Mouse (Mus musculus) neural tube, embryonic 13.5 days (tissue): ENCODE measurements around the gene Sytl1. TPM values are rescaled to one million over a fixed set of nuclear protein-coding genes. Genes with fewer than 3 reads are reported as not detected.

Experiments
- ATAC-seq: fragments of 200-750 bp; cut with Nextera tagmentation; 2 replicates; pipeline ENCODE4 v1.8.0; 2017; ENCODE audit warnings: low read depth, mild to moderate bottlenecking, moderate TSS enrichment, moderate library complexity
- H3K27ac ChIP-seq: fragments of 300-500 bp; sonication (generic); replicated peaks from 2 replicates; pipeline ENCODE4 v1.5.1; 2015; ENCODE audit warnings: moderate library complexity, mild to moderate bottlenecking, inconsistent platforms
- H3K27me3 ChIP-seq: fragments of 300-500 bp; sonication (generic); 2 replicates; pipeline ENCODE4 v1.6.1; 2015; ENCODE audit warnings: mild to moderate bottlenecking, inconsistent platforms
- H3K36me3 ChIP-seq: fragments of 300-500 bp; sonication (generic); 2 replicates; pipeline ENCODE4 v1.6.1; 2015; ENCODE audit warnings: mild to moderate bottlenecking, inconsistent platforms
- H3K4me1 ChIP-seq: fragments of 300-500 bp; sonication (generic); replicated peaks from 2 replicates; pipeline ENCODE4 v1.6.1; 2015; ENCODE audit warnings: inconsistent platforms
- H3K4me2 ChIP-seq: fragments of 300-500 bp; sonication (generic); 2 replicates; pipeline ENCODE4 v1.6.1; 2015; ENCODE audit warnings: inconsistent platforms, mild to moderate bottlenecking, moderate library complexity
- H3K4me3 ChIP-seq: fragments of 300-500 bp; sonication (generic); 2 replicates; pipeline ENCODE4 v1.5.1; 2015; ENCODE audit warnings: mild to moderate bottlenecking, inconsistent platforms
- H3K9ac ChIP-seq: fragments of 300-500 bp; sonication (generic); 2 replicates; pipeline ENCODE4 v1.6.1; 2015; ENCODE audit warnings: moderate library complexity, mild to moderate bottlenecking, inconsistent platforms
- H3K9me3 ChIP-seq: fragments of 300-500 bp; sonication (generic); 2 replicates; pipeline ENCODE4 v1.6.1; 2016; ENCODE audit warnings: inconsistent platforms
- WGBS: fragments of 180-500 bp; shearing (Covaris S2); methylation state at CpG from one replicate; pipeline ENCODE4 v1.1.7; 2015; 5-methylcytosine and 5-hydroxymethylcytosine counted together
- polyA plus RNA-seq: library from polyadenylated mRNA; unstranded; fragments of >200 nt; fragmentation: Nextera tagmentation; extraction: Ambion mirVana; gene quantifications from 2 replicates; pipeline ENCODE4 v1.2.1, GENCODE M21; 2015

The Sytl1 gene
- 0.25 and 0.28 TPM in 2 replicates for polyA plus RNA-seq

- no peaks in the 10 kb centered on the region for H3K4me1 ChIP-seq
- no peak within 1 kb of the TSS for H3K9ac ChIP-seq
- H3K4me3 ChIP-seq = no peak within 1 kb of the TSS
- WGBS = 43% methylated on average over 7 of the region's 7 CpGs
- no peak within 1 kb of the TSS for H3K27ac ChIP-seq
- peaks cover 3% of the 10 kb centered on the region for H3K27me3 ChIP-seq
- no peak within 1 kb of the TSS for H3K4me2 ChIP-seq
- H3K36me3 ChIP-seq = peaks cover 45% of the 10 kb centered on the region
- no peaks in the 10 kb centered on the region; the same call in 1 of the 2 replicates for H3K9me3 ChIP-seq
- ATAC-seq = no peak
These were observed at the start of gene Sytl1 for GRCm38 (mm10) chr4:133262882-133263281. Gene Sytl1, minus strand, starts transcription at chr4:133263113.

GRCm38 (mm10) chr4:133309948-133310347, 47.0 kb upstream of the Sytl1 start:
- ATAC-seq = no peak
- Histone ChIP-seq H3K9me3 (no peaks in the 10 kb centered on the region), H3K4me1 (no peaks in the 10 kb centered on the region), H3K36me3 (peaks cover 32% of the 10 kb centered on the region), H3K9ac (no peak overlapping the region), H3K27me3 (no peaks in the 10 kb centered on the region), H3K27ac (no peak overlapping the region), H3K4me2 (no peak overlapping the region), H3K4me3 (no peak overlapping the region)
- WGBS = 0% methylated on average over 3 of the region's 3 CpGs

DNA sequence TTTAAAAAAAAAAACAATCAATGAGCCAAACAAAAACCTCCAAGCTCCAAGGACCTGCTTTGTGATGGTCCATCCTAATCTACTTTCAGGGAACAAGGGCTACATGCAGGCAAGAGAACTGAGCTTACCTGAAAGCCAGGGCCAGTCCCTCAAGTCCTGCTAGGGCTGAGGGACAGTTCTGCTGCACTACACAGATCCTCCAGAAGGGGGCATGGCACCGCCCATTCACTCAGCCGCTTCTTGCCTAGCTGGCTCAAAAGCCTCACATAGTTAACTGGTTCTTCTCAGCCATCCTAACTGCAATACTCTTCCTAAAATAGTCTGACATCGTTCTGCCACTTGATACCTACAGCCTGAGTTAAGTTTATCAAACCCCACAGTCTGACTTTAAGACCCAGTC, 44.4 kb upstream of the Sytl1 start:
- WGBS = 36% methylated on average over 3 of the region's 3 CpGs
- Histone ChIP-seq H3K27ac (no peak overlapping the region), H3K9ac (no peak overlapping the region), H3K4me1 (peaks cover 2% of the 10 kb centered on the region; the same call in 1 of the 2 replicates), H3K4me2 (no peak overlapping the region), H3K36me3 (peaks cover 43% of the 10 kb centered on the region), H3K4me3 (no peak overlapping the region), H3K9me3 (no peaks in the 10 kb centered on the region), H3K27me3 (no peaks in the 10 kb centered on the region)
- ATAC-seq = no peak

- H3K27ac ChIP-seq = no peak overlapping the region
- H3K4me2 ChIP-seq = no peak overlapping the region
- no peaks in the 10 kb centered on the region for H3K9me3 ChIP-seq
- no peak overlapping the region for H3K9ac ChIP-seq
- no peak overlapping the region for H3K4me3 ChIP-seq
- H3K4me1 ChIP-seq = peaks cover 7% of the 10 kb centered on the region
- H3K36me3 ChIP-seq = peaks cover 49% of the 10 kb centered on the region
- WGBS = 83% methylated on average over 7 of the region's 7 CpGs
- ATAC-seq = no peak
- no peaks in the 10 kb centered on the region for H3K27me3 ChIP-seq
These were observed 42.9 kb upstream of the Sytl1 start for GRCm38 (mm10) chr4:133305825-133306224.

DNA sequence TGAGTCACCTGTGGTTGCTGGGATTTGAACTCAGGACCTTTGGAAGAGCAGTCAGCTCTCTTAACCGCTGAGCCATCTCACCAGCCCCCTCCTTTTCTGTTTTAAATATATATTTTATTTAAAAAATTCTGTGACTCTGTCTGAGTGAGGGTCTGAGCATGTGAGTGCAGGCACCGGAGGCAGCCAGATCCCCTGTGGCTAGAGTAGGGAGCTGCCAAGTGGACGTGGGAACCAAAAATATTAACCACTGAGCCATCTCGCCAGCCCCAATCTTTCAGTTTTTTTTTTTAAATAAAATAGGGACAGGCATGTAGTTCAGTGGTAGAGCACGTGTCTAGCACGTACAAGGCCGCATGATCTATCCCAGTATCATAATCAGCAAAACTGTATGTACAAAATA, 41.9 kb upstream of the Sytl1 start:
- Histone ChIP-seq H3K9ac (no peak overlapping the region), H3K36me3 (peaks cover 59% of the 10 kb centered on the region), H3K27ac (no peak overlapping the region), H3K4me1 (peaks cover 11% of the 10 kb centered on the region), H3K4me3 (no peak overlapping the region), H3K9me3 (no peaks in the 10 kb centered on the region), H3K4me2 (no peak overlapping the region), H3K27me3 (no peaks in the 10 kb centered on the region)
- WGBS = 94% methylated on average over 7 of the region's 7 CpGs
- ATAC-seq = no peak

GRCm38 (mm10) chr4:133302668-133303067, 39.8 kb upstream of the Sytl1 start:
- Histone ChIP-seq H3K4me3 (no peak overlapping the region), H3K36me3 (peaks cover 52% of the 10 kb centered on the region), H3K9me3 (no peaks in the 10 kb centered on the region), H3K9ac (no peak overlapping the region), H3K27ac (no peak overlapping the region), H3K4me1 (peaks cover 31% of the 10 kb centered on the region), H3K27me3 (no peaks in the 10 kb centered on the region), H3K4me2 (no peak overlapping the region)
- 90% methylated on average over 5 of the region's 5 CpGs for WGBS
- no peak for ATAC-seq

DNA sequence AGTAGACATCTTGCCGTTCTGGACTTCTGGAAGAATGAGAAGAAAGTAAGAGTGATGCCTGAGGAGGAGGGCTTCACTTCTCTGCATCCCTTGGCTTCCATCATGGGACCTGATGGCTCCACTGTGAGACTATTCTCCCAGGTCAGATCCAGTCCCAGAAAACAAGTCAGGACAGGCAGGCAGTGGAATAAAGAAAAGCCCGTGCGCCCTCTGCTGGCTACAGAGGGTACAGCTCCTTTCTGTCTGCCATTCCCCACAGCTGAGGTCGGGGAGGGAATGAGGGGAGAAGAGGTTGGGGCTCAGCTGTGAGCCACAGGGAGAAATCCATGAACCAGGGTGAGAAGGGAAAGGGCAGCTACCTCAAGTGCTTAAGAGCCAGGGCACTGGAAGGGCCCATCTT, 38.9 kb upstream of the Sytl1 start:
- H3K36me3 ChIP-seq = peaks cover 51% of the 10 kb centered on the region
- H3K4me1 ChIP-seq = peaks cover 31% of the 10 kb centered on the region
- ATAC-seq = no peak
- H3K27me3 ChIP-seq = no peaks in the 10 kb centered on the region
- 0 out of 2 replicates have a peak overlapping the region, but pooled peaks have one; percentile 7 for H3K27ac ChIP-seq
- H3K4me2 ChIP-seq = no peak overlapping the region
- H3K9me3 ChIP-seq = no peaks in the 10 kb centered on the region
- 24% methylated on average over 4 of the region's 4 CpGs for WGBS
- H3K9ac ChIP-seq = peak overlapping the region; percentile 41; the same call in 1 of the 2 replicates
- H3K4me3 ChIP-seq = no peak overlapping the region

DNA sequence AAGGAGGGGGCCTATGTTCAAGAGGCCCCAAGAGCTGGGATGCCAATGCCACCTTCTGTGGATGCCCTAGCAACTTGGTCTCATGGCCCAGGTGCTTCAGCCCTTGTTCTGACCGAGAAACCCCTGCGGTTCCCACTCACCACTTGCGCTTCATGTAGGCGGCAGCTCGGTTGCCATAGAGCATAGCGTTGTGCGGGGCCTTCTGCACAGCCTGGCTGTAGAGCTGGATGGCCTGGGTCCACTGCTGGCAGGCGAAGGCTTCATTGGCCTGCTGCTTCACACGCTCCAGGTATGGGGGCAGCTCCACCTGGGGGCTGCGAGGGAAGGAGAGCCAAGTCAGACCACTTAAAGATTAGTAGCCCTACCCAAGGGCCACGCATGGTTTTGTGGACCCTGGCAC, 37.5 kb upstream of the Sytl1 start:
- Histone ChIP-seq H3K27ac (peak overlapping the region; percentile 34), H3K36me3 (peaks cover 58% of the 10 kb centered on the region), H3K9ac (no peak overlapping the region)

GRCm38 (mm10) chr4:133299701-133300100, 36.8 kb upstream of the Sytl1 start:
- no peak overlapping the region for H3K4me3 ChIP-seq
- peak; percentile 25; the same call in 1 of the 2 replicates for ATAC-seq
- peaks cover 58% of the 10 kb centered on the region for H3K36me3 ChIP-seq
- H3K9ac ChIP-seq = peak overlapping the region; percentile 49; the same call in 1 of the 2 replicates
- H3K4me2 ChIP-seq = no peak overlapping the region
- WGBS = 45% methylated on average over 5 of the region's 5 CpGs
- H3K27ac ChIP-seq = peak overlapping the region; percentile 68
- H3K4me1 ChIP-seq = peaks cover 31% of the 10 kb centered on the region
- H3K9me3 ChIP-seq = no peaks in the 10 kb centered on the region
- 0 out of 2 replicates have a peak, but pooled peaks cover 3% of the 10 kb centered on the region for H3K27me3 ChIP-seq

More for the DNA sequence above, 37.5 kb upstream of the Sytl1 start:
- no peaks in the 10 kb centered on the region for H3K27me3 ChIP-seq
- H3K4me3 ChIP-seq = no peak overlapping the region
- H3K9me3 ChIP-seq = no peaks in the 10 kb centered on the region
- ATAC-seq = no peak
- peaks cover 31% of the 10 kb centered on the region for H3K4me1 ChIP-seq
- no peak overlapping the region for H3K4me2 ChIP-seq
- 90% methylated on average over 11 of the region's 11 CpGs for WGBS

GRCm38 (mm10) chr4:133298516-133299365, 35.8 kb upstream of the Sytl1 start:
- Histone ChIP-seq H3K9ac (peak overlapping the region; percentile 49), H3K27me3 (0 out of 2 replicates have a peak, but pooled peaks cover 5% of the 10 kb centered on the region), H3K4me3 (no peak overlapping the region), H3K27ac (peak overlapping the region; percentile 68), H3K4me1 (peaks cover 38% of the 10 kb centered on the region), H3K36me3 (peaks cover 55% of the 10 kb centered on the region), H3K4me2 (no peak overlapping the region), H3K9me3 (no peaks in the 10 kb centered on the region)
- 30% methylated on average over 12 of the region's 12 CpGs for WGBS
- ATAC-seq = no peak

- Histone ChIP-seq H3K9ac (peak overlapping the region; percentile 51; the same call in 1 of the 2 replicates), H3K4me2 (no peak overlapping the region), H3K27me3 (0 out of 2 replicates have a peak, but pooled peaks cover 5% of the 10 kb centered on the region), H3K27ac (peak overlapping the region; percentile 68), H3K4me3 (no peak overlapping the region), H3K36me3 (peaks cover 47% of the 10 kb centered on the region), H3K4me1 (peaks cover 47% of the 10 kb centered on the region), H3K9me3 (no peaks in the 10 kb centered on the region)
- ATAC-seq = peak; percentile 74
- WGBS = 0% methylated on average over 5 of the region's 5 CpGs
These were observed 34.9 kb upstream of the Sytl1 start for GRCm38 (mm10) chr4:133297801-133298238.

DNA sequence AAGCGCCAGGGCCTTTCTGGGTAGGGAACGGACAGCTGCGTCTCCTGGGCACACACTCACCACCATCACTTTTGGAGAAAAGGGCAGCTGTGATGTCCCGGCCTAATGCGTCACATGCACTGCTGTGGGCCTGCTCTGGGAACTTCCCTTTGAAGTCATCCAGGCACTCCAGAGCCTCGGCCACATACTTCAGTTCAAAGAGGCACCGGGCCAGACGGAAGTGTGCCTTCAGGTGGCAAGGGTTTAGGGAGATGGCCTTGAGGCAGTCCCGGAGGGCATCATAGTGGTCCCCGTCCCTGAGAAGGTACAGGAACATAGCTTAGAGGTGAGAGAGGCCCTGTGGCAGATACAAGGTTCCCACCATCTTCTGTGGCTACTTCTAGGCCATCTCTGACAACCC, 34.4 kb upstream of the Sytl1 start:
- Histone ChIP-seq H3K4me3 (no peak overlapping the region), H3K27ac (no peak overlapping the region), H3K4me1 (peaks cover 50% of the 10 kb centered on the region), H3K36me3 (peaks cover 46% of the 10 kb centered on the region), H3K4me2 (no peak overlapping the region), H3K9ac (peak overlapping the region; percentile 18; the same call in 1 of the 2 replicates), H3K27me3 (0 out of 2 replicates have a peak, but pooled peaks cover 5% of the 10 kb centered on the region), H3K9me3 (no peaks in the 10 kb centered on the region)
- 68% methylated on average over 10 of the region's 10 CpGs for WGBS
- no peak for ATAC-seq
